Mouse (Mus musculus): ENCODE results near the gene 1700001O22Rik. TPM values are rescaled to one million over a fixed set of nuclear protein-coding genes. Genes with fewer than 3 reads are reported as not detected.

1700001O22Rik gene
- polyA plus RNA-seq, 1 experiment from 2014 or later, result 2.6 TPM

DNA sequence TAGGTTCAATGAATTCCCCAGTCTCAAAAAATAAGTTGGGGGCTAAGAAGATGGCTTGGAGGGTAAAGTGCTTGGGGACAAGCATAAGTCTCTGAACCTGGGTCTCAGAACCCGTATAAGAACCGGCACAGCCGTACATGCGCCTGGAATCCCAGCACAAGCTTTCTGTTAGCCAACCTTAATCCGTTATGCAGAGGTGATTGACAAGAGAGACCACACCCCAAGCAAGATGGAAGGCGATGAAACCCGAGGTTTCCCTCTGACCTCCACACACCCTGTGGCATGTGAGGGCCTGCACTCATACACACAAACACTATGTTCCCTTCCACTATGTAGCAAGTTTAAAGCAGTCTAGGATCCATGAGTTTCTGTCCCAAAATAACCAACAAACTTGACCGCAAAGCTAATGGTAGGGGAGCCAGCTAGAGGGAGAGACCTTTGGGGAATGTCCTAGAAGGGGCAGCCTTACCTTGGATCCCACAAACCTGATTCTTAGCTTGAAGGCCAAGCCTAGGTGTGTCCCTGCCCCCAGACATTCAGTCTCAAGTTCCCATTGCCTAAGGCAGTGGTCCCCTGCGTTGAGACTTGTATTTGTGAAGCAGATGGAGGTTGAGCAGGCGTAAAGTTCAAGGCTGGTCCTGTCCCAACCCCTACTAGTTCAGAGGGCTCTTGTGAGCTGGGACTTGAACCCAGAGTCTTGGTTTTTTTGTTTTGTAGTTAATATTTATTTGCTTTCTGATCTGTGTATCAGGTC is 46.3 kb downstream of the 1700001O22Rik start:
- Histone ChIP-seq H3K4me3 (no peak overlapping the region), H3K9me3 (no peaks in the 10 kb centered on the region), H3K27me3 (no peaks in the 10 kb centered on the region), H3K9ac (replicated peaks) (no peak overlapping the region), H3K4me2 (replicated peaks) (no peak overlapping the region), H3K4me1 (peaks cover 27% of the 10 kb centered on the region), H3K27ac (replicated peaks) (no peak overlapping the region), H3K36me3 (no peaks in the 10 kb centered on the region)
- WGBS, result 88% methylated on average over 10 of the region's 10 CpGs
- no peak for ATAC-seq (replicated peaks)

GRCm38 (mm10) chr2:30755985-30756765 is 47.3 kb downstream of the 1700001O22Rik start:
- peaks cover 27% of the 10 kb centered on the region for H3K4me1 ChIP-seq
- no peak overlapping the region for H3K4me2 ChIP-seq (replicated peaks)
- no peak overlapping the region for H3K27ac ChIP-seq (replicated peaks)
- no peaks in the 10 kb centered on the region for H3K36me3 ChIP-seq
- no peak overlapping the region for H3K9ac ChIP-seq (replicated peaks)
- ATAC-seq (replicated peaks), result no peak
- no peaks in the 10 kb centered on the region for H3K9me3 ChIP-seq
- no peaks in the 10 kb centered on the region for H3K27me3 ChIP-seq
- 94% methylated on average over 6 of the region's 6 CpGs for WGBS
- no peak overlapping the region for H3K4me3 ChIP-seq

GRCm38 (mm10) chr2:30754831-30755230 is 48.6 kb downstream of the 1700001O22Rik start:
- H3K27me3 ChIP-seq, result no peaks in the 10 kb centered on the region
- no peak overlapping the region for H3K27ac ChIP-seq (replicated peaks)
- peaks cover 24% of the 10 kb centered on the region for H3K4me1 ChIP-seq
- H3K4me2 ChIP-seq (replicated peaks), result no peak overlapping the region
- ATAC-seq (replicated peaks), result no peak
- H3K9me3 ChIP-seq, result no peaks in the 10 kb centered on the region
- 79% methylated on average over 3 of the region's 3 CpGs for WGBS
- H3K9ac ChIP-seq (replicated peaks), result no peak overlapping the region
- H3K36me3 ChIP-seq, result no peaks in the 10 kb centered on the region
- no peak overlapping the region for H3K4me3 ChIP-seq

DNA sequence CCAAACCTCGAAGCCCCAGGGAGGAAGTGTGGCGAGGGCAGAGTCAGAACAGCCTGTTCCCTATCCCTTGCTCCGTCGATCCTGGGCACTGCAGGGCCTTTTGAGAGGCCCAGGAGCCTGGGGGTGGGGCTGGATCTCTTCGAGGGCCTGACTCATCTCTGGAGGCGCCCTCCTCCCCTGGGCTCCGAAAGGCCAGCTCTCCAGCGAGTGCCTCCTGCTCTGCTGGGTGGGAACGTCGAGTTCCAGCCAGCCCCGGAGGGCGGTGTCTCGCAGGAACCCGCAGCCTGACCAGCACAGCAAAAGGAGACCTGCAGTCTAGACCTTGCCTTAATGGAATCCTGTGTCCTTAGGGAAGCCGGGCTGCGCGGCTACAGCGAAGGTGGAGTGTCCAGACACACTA is 50.2 kb downstream of the 1700001O22Rik start:
- H3K27me3 ChIP-seq, result no peaks in the 10 kb centered on the region
- H3K36me3 ChIP-seq, result no peaks in the 10 kb centered on the region
- no peaks in the 10 kb centered on the region for H3K9me3 ChIP-seq
- H3K9ac ChIP-seq (replicated peaks), result no peak overlapping the region
- no peak for ATAC-seq (replicated peaks)
- H3K4me2 ChIP-seq (replicated peaks), result no peak overlapping the region
- no peak overlapping the region for H3K4me3 ChIP-seq
- 31% methylated on average over 18 of the region's 18 CpGs for WGBS
- no peak overlapping the region for H3K27ac ChIP-seq (replicated peaks)
- H3K4me1 ChIP-seq, result peaks cover 13% of the 10 kb centered on the region

GRCm38 (mm10) chr2:30752471-30752870 is 51.0 kb downstream of the 1700001O22Rik start:
- no peak overlapping the region for H3K4me3 ChIP-seq
- no peak overlapping the region for H3K4me2 ChIP-seq (replicated peaks)
- 96% methylated on average over 5 of the region's 5 CpGs for WGBS
- H3K9ac ChIP-seq (replicated peaks), result no peak overlapping the region
- no peaks in the 10 kb centered on the region for H3K9me3 ChIP-seq
- H3K36me3 ChIP-seq, result no peaks in the 10 kb centered on the region
- no peaks in the 10 kb centered on the region for H3K27me3 ChIP-seq
- ATAC-seq (replicated peaks), result no peak
- H3K4me1 ChIP-seq, result peaks cover 11% of the 10 kb centered on the region
- no peak overlapping the region for H3K27ac ChIP-seq (replicated peaks)

DNA sequence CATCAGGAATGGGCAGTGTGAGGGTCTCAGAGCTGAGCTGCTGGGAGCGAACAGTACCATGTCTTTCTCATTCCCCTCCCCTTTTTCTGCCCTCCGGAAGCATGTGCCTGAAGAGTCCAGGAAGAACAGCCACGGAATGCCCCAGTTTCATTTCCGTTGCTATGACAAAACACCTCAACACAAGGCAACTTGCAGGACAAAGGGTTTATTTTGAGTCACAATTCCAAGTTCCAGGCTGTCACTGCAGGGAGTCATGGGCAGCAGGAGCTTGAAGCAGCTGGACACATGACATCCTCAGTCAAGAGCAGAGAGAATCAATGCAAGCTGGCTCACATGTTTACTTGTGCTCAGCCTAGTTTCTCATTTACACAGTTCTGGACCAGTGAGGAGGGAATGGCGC is 53.4 kb downstream of the 1700001O22Rik start:
- H3K9me3 ChIP-seq, result 0 out of 2 replicates have a peak, but pooled peaks cover 5% of the 10 kb centered on the region
- no peak overlapping the region for H3K4me3 ChIP-seq
- no peaks in the 10 kb centered on the region for H3K27me3 ChIP-seq
- peaks cover 11% of the 10 kb centered on the region for H3K4me1 ChIP-seq
- H3K9ac ChIP-seq (replicated peaks), result no peak overlapping the region
- ATAC-seq (replicated peaks), result no peak
- H3K4me2 ChIP-seq (replicated peaks), result no peak overlapping the region
- 51% methylated on average over 5 of the region's 5 CpGs for WGBS
- no peaks in the 10 kb centered on the region for H3K36me3 ChIP-seq
- peak overlapping the region; percentile 0 for H3K27ac ChIP-seq (replicated peaks)

- H3K36me3 ChIP-seq, result no peaks in the 10 kb centered on the region
- 74% methylated on average over 4 of the region's 4 CpGs for WGBS
- no peak overlapping the region for H3K9ac ChIP-seq (replicated peaks)
- ATAC-seq (replicated peaks), result no peak
- 0 out of 2 replicates have a peak, but pooled peaks cover 5% of the 10 kb centered on the region for H3K9me3 ChIP-seq
- H3K4me1 ChIP-seq, result peaks cover 28% of the 10 kb centered on the region
- no peak overlapping the region for H3K27ac ChIP-seq (replicated peaks)
- H3K4me2 ChIP-seq (replicated peaks), result no peak overlapping the region
- no peaks in the 10 kb centered on the region for H3K27me3 ChIP-seq
- H3K4me3 ChIP-seq, result no peak overlapping the region
These were observed 55.8 kb downstream of the 1700001O22Rik start for GRCm38 (mm10) chr2:30747602-30748162.

Other genes with a start within 250 kb of the 1700001O22Rik start
- 0.63 and 1.4 TPM in 2 replicates for gene Cstad, start 208.6 kb downstream of the 1700001O22Rik start, polyA plus RNA-seq (2015; fragmentation: Nextera tagmentation; extraction: Ambion mirVana)
- gene Ntmt1, start 4.2 kb upstream of the 1700001O22Rik start, polyA plus RNA-seq (2015; fragmentation: Nextera tagmentation; extraction: Ambion mirVana), result 117 and 131 TPM in 2 replicates
- gene Asb6, start 26.7 kb upstream of the 1700001O22Rik start, polyA plus RNA-seq (2015; fragmentation: Nextera tagmentation; extraction: Ambion mirVana), result 43.3 and 45.3 TPM in 2 replicates
- gene Prrx2, start 31.3 kb upstream of the 1700001O22Rik start, polyA plus RNA-seq (2015; fragmentation: Nextera tagmentation; extraction: Ambion mirVana), result 1.6 and 3.1 TPM in 2 replicates
- 2.2 and 2.7 TPM in 2 replicates for gene Ptges, start 126.2 kb upstream of the 1700001O22Rik start, polyA plus RNA-seq (2015; fragmentation: Nextera tagmentation; extraction: Ambion mirVana)
- 23.6 and 23.7 TPM in 2 replicates for gene Tor1b, start 149.3 kb upstream of the 1700001O22Rik start, polyA plus RNA-seq (2015; fragmentation: Nextera tagmentation; extraction: Ambion mirVana)
- gene Tor1a, start 164.3 kb upstream of the 1700001O22Rik start, polyA plus RNA-seq (2015; fragmentation: Nextera tagmentation; extraction: Ambion mirVana), result 102 and 103 TPM in 2 replicates
- gene BC005624, start 178.5 kb upstream of the 1700001O22Rik start, polyA plus RNA-seq (2015; fragmentation: Nextera tagmentation; extraction: Ambion mirVana), result 84.2 and 85.9 TPM in 2 replicates
- gene Usp20, start 178.6 kb upstream of the 1700001O22Rik start, polyA plus RNA-seq (2015; fragmentation: Nextera tagmentation; extraction: Ambion mirVana), result 38.8 and 39.8 TPM in 2 replicates